Mouse (Mus musculus) embryonic facial prominence, embryonic 10.5 days (tissue): ENCODE data around the gene Stip1. TPM values are rescaled to one million over a fixed set of nuclear protein-coding genes. Genes with fewer than 3 reads are reported as not detected.
A peak's percentile ranks its signal among the peaks of the same experiment; 100 is the strongest.
"Not testable (repeated sequence)": the region's sequence is repeated elsewhere in the genome, so short reads cannot be mapped to it uniquely, and the experiment has no call there.

ENCODE experiments used
- DNase-seq: peaks from one replicate; pipeline ENCODE4 v3.0.0-alpha.2; 2017; ENCODE audit warnings: low spot score
- H3K27ac ChIP-seq: fragments of 300-500 bp; sonication (generic); replicated peaks from 2 replicates; pipeline ENCODE4 v1.5.1; 2016; ENCODE audit warnings: mild to moderate bottlenecking
- H3K27me3 ChIP-seq: fragments of 300-500 bp; sonication (generic); replicated peaks from 2 replicates; pipeline ENCODE4 v1.6.1; 2016; ENCODE audit warnings: low read depth, mild to moderate bottlenecking; ENCODE audit not compliant: poor library complexity, severe bottlenecking
- H3K36me3 ChIP-seq: fragments of 300-500 bp; sonication (generic); replicated peaks from 2 replicates; pipeline ENCODE4 v1.6.1; 2016; ENCODE audit warnings: mild to moderate bottlenecking, moderate library complexity
- H3K4me1 ChIP-seq: fragments of 300-500 bp; sonication (generic); 2 replicates; pipeline ENCODE4 v1.6.1; 2016
- H3K4me3 ChIP-seq: fragments of 300-500 bp; sonication (generic); 2 replicates; pipeline ENCODE4 v1.5.1; 2016; ENCODE audit warnings: mild to moderate bottlenecking, moderate library complexity
- H3K9me3 ChIP-seq: fragments of 300-500 bp; sonication (generic); 2 replicates; pipeline ENCODE4 v1.6.1; 2016; ENCODE audit warnings: mild to moderate bottlenecking
- WGBS: fragments of 180-500 bp; shearing (Covaris S2); methylation state at CpG from one replicate; pipeline ENCODE4 v1.1.7; 2016; 5-methylcytosine and 5-hydroxymethylcytosine counted together
- polyA plus RNA-seq: library from polyadenylated mRNA; unstranded; fragments of >200 nt; fragmentation: Nextera tagmentation; extraction: Ambion mirVana; gene quantifications from 2 replicates; pipeline ENCODE4 v1.2.1, GENCODE M21; 2016

Stip1 gene
- polyA plus RNA-seq = 453 and 489 TPM in 2 replicates

DNA sequence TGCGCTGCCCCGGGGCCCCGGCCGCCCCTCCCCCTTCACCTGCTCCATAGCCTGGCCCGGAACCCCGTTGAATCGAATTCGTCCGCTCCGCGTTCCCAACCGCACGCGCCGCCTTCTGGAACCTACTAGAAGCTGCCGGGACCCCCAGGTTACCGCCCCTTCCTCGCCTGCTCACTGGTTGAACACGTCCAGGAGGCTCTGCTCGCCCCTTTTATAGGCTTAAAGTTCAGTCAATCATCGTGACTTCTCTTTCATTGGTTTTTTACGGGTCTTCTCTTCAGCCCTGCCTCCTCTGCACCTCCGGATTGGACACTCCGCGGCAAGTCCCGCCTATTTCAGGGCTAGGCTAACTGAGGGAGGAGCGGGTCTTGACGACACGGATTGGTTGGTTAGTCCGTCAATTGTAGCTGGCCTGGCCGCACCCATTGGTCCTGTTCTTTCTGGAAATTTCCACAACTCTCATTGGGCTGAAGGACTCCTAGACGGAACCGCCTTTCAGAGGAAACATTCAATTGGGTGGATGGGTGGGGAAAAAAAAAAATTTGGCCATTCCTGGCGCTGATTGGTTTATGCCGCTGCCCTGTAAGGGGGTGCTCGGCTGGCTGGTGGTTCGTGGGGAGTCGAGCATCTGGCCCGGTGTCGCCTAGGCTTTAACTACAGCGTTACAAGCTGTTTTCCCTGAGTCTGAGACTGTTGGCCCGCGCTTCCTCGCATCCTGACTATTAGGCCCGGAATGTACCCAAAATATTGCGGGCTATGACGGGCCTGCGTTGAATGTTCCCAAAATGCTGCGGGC lies at the start of gene Stip1:
TSS of gene Stip1 (minus strand) at position 127 of the 796 bp plus-strand sequence.
- peak within 1 kb of the TSS; percentile 96 for H3K4me3 ChIP-seq
- no peaks in the 10 kb centered on the region for H3K27me3 ChIP-seq
- DNase-seq = peak; percentile 98
- peak within 1 kb of the TSS; percentile 99 for H3K27ac ChIP-seq
- peaks cover 36% of the 10 kb centered on the region for H3K36me3 ChIP-seq
- peaks cover 33% of the 10 kb centered on the region for H3K4me1 ChIP-seq
- H3K9me3 ChIP-seq = no peaks in the 10 kb centered on the region
- under 1% methylated on average over 49 of the region's 49 CpGs for WGBS

GRCm38 (mm10) chr19:7089050-7089449 lies 49.3 kb upstream of the Stip1 start:
- WGBS = 58% methylated on average over 5 of the region's 5 CpGs
- no peak for DNase-seq
- Histone ChIP-seq H3K4me1 (peaks cover 67% of the 10 kb centered on the region), H3K36me3 (no peaks in the 10 kb centered on the region), H3K27ac (no peak overlapping the region), H3K9me3 (no peaks in the 10 kb centered on the region), H3K27me3 (peaks cover 91% of the 10 kb centered on the region), H3K4me3 (no peak overlapping the region)

GRCm38 (mm10) chr19:7088558-7088957 lies 48.8 kb upstream of the Stip1 start:
- Histone ChIP-seq H3K4me3 (0 out of 2 replicates have a peak overlapping the region, but pooled peaks have one; percentile 9), H3K27ac (no peak overlapping the region), H3K27me3 (peaks cover 95% of the 10 kb centered on the region), H3K9me3 (no peaks in the 10 kb centered on the region), H3K4me1 (peaks cover 68% of the 10 kb centered on the region), H3K36me3 (no peaks in the 10 kb centered on the region)
- 15% methylated on average over 9 of the region's 9 CpGs for WGBS
- no peak for DNase-seq

- DNase-seq = no peak
These were observed 45.0 kb upstream of the Stip1 start for GRCm38 (mm10) chr19:7084734-7085133.

GRCm38 (mm10) chr19:7083035-7083794 lies 43.4 kb upstream of the Stip1 start:
- peaks cover 38% of the 10 kb centered on the region for H3K4me1 ChIP-seq
- H3K36me3 ChIP-seq = no peaks in the 10 kb centered on the region
- peaks cover 67% of the 10 kb centered on the region for H3K27me3 ChIP-seq
- WGBS = 23% methylated on average over 14 of the region's 14 CpGs
- DNase-seq = no peak
- H3K9me3 ChIP-seq = no peaks in the 10 kb centered on the region
- H3K27ac ChIP-seq = no peak overlapping the region
- H3K4me3 ChIP-seq = no peak overlapping the region

More at GRCm38 (mm10) chr19:7084734-7085133, 45.0 kb upstream of the Stip1 start:
- Histone ChIP-seq H3K27me3 (peaks cover 82% of the 10 kb centered on the region), H3K27ac (no peak overlapping the region), H3K4me1 (peaks cover 42% of the 10 kb centered on the region), H3K9me3 (no peaks in the 10 kb centered on the region), H3K4me3 (no peak overlapping the region), H3K36me3 (no peaks in the 10 kb centered on the region)
- WGBS = 84% methylated on average over 15 of the region's 15 CpGs

- no peak overlapping the region for H3K27ac ChIP-seq
These were observed 41.9 kb upstream of the Stip1 start for GRCm38 (mm10) chr19:7081516-7082266.

GRCm38 (mm10) chr19:7078271-7078670 lies 38.5 kb upstream of the Stip1 start:
- no peak overlapping the region for H3K4me3 ChIP-seq
- no peak overlapping the region for H3K27ac ChIP-seq
- peaks cover 31% of the 10 kb centered on the region for H3K27me3 ChIP-seq
- no peaks in the 10 kb centered on the region for H3K9me3 ChIP-seq
- DNase-seq = no peak
- H3K36me3 ChIP-seq = no peaks in the 10 kb centered on the region
- 89% methylated on average over 7 of the region's 7 CpGs for WGBS
- peaks cover 30% of the 10 kb centered on the region for H3K4me1 ChIP-seq

More at GRCm38 (mm10) chr19:7081516-7082266, 41.9 kb upstream of the Stip1 start:
- Histone ChIP-seq H3K4me1 (peaks cover 38% of the 10 kb centered on the region), H3K4me3 (no peak overlapping the region), H3K36me3 (no peaks in the 10 kb centered on the region), H3K27me3 (peaks cover 52% of the 10 kb centered on the region), H3K9me3 (no peaks in the 10 kb centered on the region)
- 83% methylated on average over 7 of the region's 7 CpGs for WGBS
- DNase-seq = no peak

- 64% methylated on average over 9 of the region's 9 CpGs for WGBS
- Histone ChIP-seq H3K9me3 (no peaks in the 10 kb centered on the region), H3K4me3 (no peak overlapping the region), H3K27me3 (peaks cover 31% of the 10 kb centered on the region), H3K27ac (no peak overlapping the region), H3K36me3 (no peaks in the 10 kb centered on the region), H3K4me1 (peaks cover 31% of the 10 kb centered on the region)
- DNase-seq = no peak
These were observed 37.9 kb upstream of the Stip1 start for GRCm38 (mm10) chr19:7077666-7078065.

DNA sequence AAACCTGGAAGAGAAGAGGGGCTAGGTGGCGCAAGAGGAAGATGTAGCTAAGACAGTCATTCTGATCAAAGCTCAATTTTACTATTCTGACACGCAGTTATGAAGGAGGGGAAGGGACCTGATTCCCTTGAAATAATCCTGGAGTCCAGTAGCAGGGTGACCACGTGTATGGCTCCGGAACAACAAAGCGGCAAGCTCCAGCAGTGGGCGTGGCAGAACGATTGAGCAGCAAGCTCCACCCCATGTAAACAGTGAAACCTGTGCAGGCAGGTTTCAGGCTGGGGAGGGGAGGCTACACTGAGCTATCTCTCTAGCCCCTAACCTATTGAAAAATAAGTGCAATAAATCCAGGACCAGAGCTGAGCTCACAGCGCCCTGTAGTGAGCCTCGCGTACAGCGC lies 35.6 kb upstream of the Stip1 start:
- not testable (repeated sequence) for H3K27ac ChIP-seq, H3K9me3 ChIP-seq, H3K4me3 ChIP-seq, H3K36me3 ChIP-seq, DNase-seq
- WGBS = 77% methylated on average over 11 of the region's 11 CpGs
- Histone ChIP-seq H3K27me3 (peaks cover 37% of the 10 kb centered on the region), H3K4me1 (peaks cover 55% of the 10 kb centered on the region)

GRCm38 (mm10) chr19:7073997-7074781 lies 34.4 kb upstream of the Stip1 start:
- DNase-seq = no peak
- no peaks in the 10 kb centered on the region for H3K36me3 ChIP-seq
- WGBS = 53% methylated on average over 12 of the region's 12 CpGs
- H3K27ac ChIP-seq = peak overlapping the region; percentile 25; the same call in 1 of the 2 replicates
- H3K27me3 ChIP-seq = peaks cover 44% of the 10 kb centered on the region
- no peaks in the 10 kb centered on the region for H3K9me3 ChIP-seq
- H3K4me1 ChIP-seq = peaks cover 58% of the 10 kb centered on the region
- no peak overlapping the region for H3K4me3 ChIP-seq

- Histone ChIP-seq H3K27me3 (peaks cover 61% of the 10 kb centered on the region), H3K27ac (peak overlapping the region; percentile 80; the same call in 1 of the 2 replicates)
- 69% methylated on average over 6 of the region's 6 CpGs for WGBS
These were observed 32.5 kb upstream of the Stip1 start for GRCm38 (mm10) chr19:7072221-7072620.

More at GRCm38 (mm10) chr19:7072221-7072620, 32.5 kb upstream of the Stip1 start:
- Histone ChIP-seq H3K4me3 (no peak overlapping the region), H3K36me3 (no peaks in the 10 kb centered on the region), H3K9me3 (no peaks in the 10 kb centered on the region), H3K4me1 (peaks cover 69% of the 10 kb centered on the region)
- DNase-seq = no peak
